Mouse (Mus musculus) heart, embryonic 13.5 days (tissue): ENCODE results near the gene Map3k12. TPM values are rescaled to one million over a fixed set of nuclear protein-coding genes. Genes with fewer than 3 reads are reported as not detected.

Experiments
- ATAC-seq: fragments of 200-750 bp; cut with Nextera tagmentation; 2 replicates; pipeline ENCODE4 v1.8.0; 2017; ENCODE audit warnings: moderate TSS enrichment; ENCODE audit not compliant: insufficient number of reproducible peaks, low FRiP score, low TSS enrichment; ENCODE audit errors: extremely low read depth
- H3K27ac ChIP-seq: fragments of 300-500 bp; sonication (generic); replicated peaks from 2 replicates; pipeline ENCODE4 v1.5.1; 2015; ENCODE audit warnings: moderate library complexity, mild to moderate bottlenecking, inconsistent platforms
- H3K27me3 ChIP-seq: fragments of 300-500 bp; sonication (generic); replicated peaks from 2 replicates; pipeline ENCODE4 v1.6.1; 2015; ENCODE audit warnings: mild to moderate bottlenecking, inconsistent platforms
- H3K36me3 ChIP-seq: fragments of 300-500 bp; sonication (generic); 2 replicates; pipeline ENCODE4 v1.6.1; 2015; ENCODE audit warnings: mild to moderate bottlenecking, inconsistent platforms
- H3K4me1 ChIP-seq: fragments of 300-500 bp; sonication (generic); 2 replicates; pipeline ENCODE4 v1.6.1; 2015; ENCODE audit warnings: inconsistent platforms
- H3K4me2 ChIP-seq: fragments of 300-500 bp; sonication (generic); 2 replicates; pipeline ENCODE4 v1.6.1; 2015; ENCODE audit warnings: inconsistent platforms, mild to moderate bottlenecking, moderate library complexity
- H3K4me3 ChIP-seq: fragments of 300-500 bp; sonication (generic); 2 replicates; pipeline ENCODE4 v1.5.1; 2015; ENCODE audit warnings: moderate library complexity, mild to moderate bottlenecking, inconsistent platforms
- H3K9ac ChIP-seq: fragments of 300-500 bp; sonication (generic); 2 replicates; pipeline ENCODE4 v1.6.1; 2015; ENCODE audit warnings: inconsistent platforms, mild to moderate bottlenecking, moderate library complexity
- H3K9me3 ChIP-seq: fragments of 300-500 bp; sonication (generic); 2 replicates; pipeline ENCODE4 v1.6.1; 2016; ENCODE audit warnings: inconsistent platforms
- WGBS: fragments of 180-500 bp; shearing (Covaris S2); methylation state at CpG from one replicate; pipeline ENCODE4 v1.1.7; 2015; ENCODE audit warnings: mixed read lengths; 5-methylcytosine and 5-hydroxymethylcytosine counted together
- polyA plus RNA-seq: library from polyadenylated mRNA; unstranded; fragments of >200 nt; fragmentation: Nextera tagmentation; extraction: Ambion mirVana; gene quantifications from 2 replicates; pipeline ENCODE4 v1.2.1, GENCODE M21; 2015

Gene Map3k12
- polyA plus RNA-seq, 1 experiment from 2014 or later: 10.8 TPM

DNA sequence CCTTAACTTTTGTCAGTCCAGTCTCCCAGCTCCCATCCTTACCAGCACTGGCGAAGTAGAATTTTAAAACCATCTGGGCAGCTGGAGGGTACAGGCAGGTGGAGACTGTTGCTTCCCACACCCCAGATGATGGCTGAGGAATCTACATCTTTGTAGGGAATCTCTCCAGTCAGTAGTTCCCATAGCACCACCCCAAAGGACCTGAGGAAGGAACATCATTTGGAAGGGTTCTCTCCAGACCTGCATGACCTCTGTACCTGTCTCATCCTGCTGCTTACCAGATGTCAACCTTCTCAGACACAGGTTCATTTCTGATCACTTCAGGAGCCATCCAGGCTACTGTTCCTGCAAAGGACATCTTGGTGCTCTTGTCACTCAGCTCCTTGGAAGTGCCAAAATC, 13.4 kb downstream of the Map3k12 start, which contains the start of gene Gm10337:
Gm10337 (plus strand) TSS at position 276 of the 400 bp plus-strand sequence.
- peaks cover 75% of the 10 kb centered on the region for H3K36me3 ChIP-seq

DNA sequence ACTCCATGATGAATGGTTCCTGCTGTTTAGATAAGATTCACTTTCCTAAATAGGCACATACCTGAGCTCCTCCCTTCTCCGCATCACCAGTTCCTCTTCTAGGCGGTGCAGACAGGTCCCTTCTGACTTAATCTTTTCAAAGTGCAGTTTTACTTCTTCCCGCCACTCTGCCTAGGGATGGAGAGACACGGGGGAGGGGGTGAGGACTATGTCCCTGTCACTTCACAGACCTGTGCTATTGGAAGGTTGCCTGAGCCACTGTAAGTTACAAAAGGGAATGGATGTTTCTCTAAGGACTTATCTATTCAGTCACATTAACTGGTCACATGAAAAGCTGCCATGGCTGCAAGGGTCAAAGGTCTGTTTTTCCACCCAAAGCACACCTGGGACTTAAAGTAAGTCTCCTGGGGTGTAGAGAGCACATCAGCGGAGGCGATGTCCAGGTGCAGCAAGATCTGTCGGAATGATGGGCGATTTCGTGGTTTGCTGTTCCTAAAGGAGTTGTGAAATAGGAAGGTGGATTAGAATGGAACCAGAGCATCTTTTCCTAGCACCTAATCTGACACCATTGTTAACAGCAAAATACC, 14.5 kb downstream of the Map3k12 start:
- Histone ChIP-seq H3K27me3 (no peaks in the 10 kb centered on the region), H3K4me2 (no peak overlapping the region), H3K4me3 (no peak overlapping the region), H3K4me1 (peaks cover 15% of the 10 kb centered on the region), H3K36me3 (peaks cover 81% of the 10 kb centered on the region), H3K9me3 (no peaks in the 10 kb centered on the region), H3K9ac (no peak overlapping the region), H3K27ac (no peak overlapping the region)
- no peak for ATAC-seq
- 70% methylated on average over 9 of the region's 9 CpGs for WGBS

More for the DNA sequence above, 13.4 kb downstream of the Map3k12 start, which contains the start of gene Gm10337:
- H3K4me1 ChIP-seq: peaks cover 15% of the 10 kb centered on the region
- H3K4me3 ChIP-seq: no peak within 1 kb of the TSS
- no peaks in the 10 kb centered on the region for H3K27me3 ChIP-seq
- H3K9ac ChIP-seq: no peak within 1 kb of the TSS
- no peak within 1 kb of the TSS for H3K4me2 ChIP-seq
- ATAC-seq: no peak
- WGBS: 86% methylated on average over 1 of the region's 1 CpGs
- H3K9me3 ChIP-seq: no peaks in the 10 kb centered on the region
- no peak within 1 kb of the TSS for H3K27ac ChIP-seq

DNA sequence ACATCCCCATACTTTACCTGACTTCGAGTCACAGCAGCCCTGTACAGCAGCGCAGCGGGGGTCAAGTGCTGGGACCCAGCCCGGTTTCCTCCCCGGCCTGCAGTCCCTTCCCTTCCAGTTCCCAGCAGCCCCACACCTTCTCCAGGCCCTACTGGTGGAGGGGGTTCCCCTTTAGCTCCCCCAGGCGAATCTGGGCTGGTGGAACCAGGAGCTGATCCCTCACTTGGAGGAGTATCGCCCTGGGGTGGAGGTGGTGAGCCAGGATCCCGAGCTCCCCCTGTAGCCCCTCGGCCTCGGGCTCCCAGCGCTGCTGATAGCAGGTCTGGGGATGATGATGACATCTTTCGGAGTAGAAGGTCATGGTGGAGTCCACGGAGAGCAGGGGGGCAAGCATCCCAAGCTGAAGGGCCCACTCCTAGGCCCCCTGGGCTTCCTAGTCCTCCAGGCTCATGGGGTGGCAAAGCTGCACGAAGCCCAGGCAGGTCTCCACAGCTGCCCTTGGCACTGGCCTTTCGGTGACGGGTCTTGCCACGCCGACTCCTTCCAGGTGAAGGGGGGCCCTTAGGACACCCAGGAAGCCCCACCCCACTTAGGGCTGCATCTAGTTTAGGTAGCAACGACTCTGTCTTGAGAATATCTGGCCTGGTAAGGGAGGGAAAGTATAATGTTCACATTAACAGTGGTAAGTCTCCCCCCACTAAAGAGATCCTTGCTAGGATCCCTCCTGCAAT, 15.6 kb downstream of the Map3k12 start:
- peaks cover 14% of the 10 kb centered on the region for H3K4me1 ChIP-seq
- no peak for ATAC-seq
- no peaks in the 10 kb centered on the region for H3K27me3 ChIP-seq
- H3K4me2 ChIP-seq: no peak overlapping the region
- no peak overlapping the region for H3K4me3 ChIP-seq
- H3K9ac ChIP-seq: no peak overlapping the region
- 83% methylated on average over 19 of the region's 19 CpGs for whole genome bisulfite sequencing
- no peak overlapping the region for H3K27ac ChIP-seq
- no peaks in the 10 kb centered on the region for H3K9me3 ChIP-seq
- H3K36me3 ChIP-seq: peaks cover 90% of the 10 kb centered on the region

DNA sequence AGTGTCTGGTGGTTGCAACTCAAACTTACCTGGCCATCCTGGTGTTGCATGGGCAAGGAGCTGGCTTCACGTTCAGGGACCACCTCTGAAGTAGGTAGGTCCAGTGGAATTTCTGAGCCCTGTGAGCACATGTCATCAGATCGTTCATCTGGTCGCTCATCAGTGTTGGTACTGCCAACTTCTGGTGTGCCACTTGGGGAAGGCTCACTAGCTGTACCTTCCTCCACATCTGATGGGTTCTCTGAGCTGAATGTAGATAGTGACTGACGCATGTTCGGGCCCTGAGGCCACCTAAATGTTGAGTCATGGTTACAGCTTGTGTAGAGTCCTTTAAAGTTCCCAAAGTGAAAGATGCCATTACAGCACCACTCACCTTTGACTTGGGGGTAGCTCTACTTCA, 16.4 kb downstream of the Map3k12 start:
- Histone ChIP-seq H3K27me3 (no peaks in the 10 kb centered on the region), H3K36me3 (peaks cover 98% of the 10 kb centered on the region), H3K4me1 (peaks cover 7% of the 10 kb centered on the region), H3K27ac (no peak overlapping the region), H3K4me2 (no peak overlapping the region), H3K9me3 (no peaks in the 10 kb centered on the region), H3K9ac (no peak overlapping the region), H3K4me3 (no peak overlapping the region)
- 84% methylated on average over 5 of the region's 5 CpGs for WGBS
- no peak for ATAC-seq

DNA sequence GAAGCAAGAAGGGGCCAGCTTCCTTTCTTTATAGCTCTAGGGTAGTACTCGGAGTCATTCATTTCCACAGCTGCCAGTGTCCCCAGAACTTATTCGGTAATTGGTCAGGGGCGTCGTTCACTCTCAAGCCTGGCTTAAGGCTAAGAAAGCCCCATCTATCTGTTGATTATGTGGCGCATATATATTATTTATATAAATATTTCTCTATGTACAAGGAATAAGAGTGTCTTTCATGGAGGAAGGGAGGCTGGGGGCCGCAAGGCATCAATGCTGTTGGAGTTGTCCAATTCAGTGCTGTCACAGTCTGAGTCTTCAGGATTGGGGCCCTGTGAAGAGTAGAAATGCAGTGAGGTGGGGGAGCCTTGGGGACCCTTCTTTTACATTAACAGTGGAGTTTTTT, 17.0 kb downstream of the Map3k12 start:
- no peak for ATAC-seq

DNA sequence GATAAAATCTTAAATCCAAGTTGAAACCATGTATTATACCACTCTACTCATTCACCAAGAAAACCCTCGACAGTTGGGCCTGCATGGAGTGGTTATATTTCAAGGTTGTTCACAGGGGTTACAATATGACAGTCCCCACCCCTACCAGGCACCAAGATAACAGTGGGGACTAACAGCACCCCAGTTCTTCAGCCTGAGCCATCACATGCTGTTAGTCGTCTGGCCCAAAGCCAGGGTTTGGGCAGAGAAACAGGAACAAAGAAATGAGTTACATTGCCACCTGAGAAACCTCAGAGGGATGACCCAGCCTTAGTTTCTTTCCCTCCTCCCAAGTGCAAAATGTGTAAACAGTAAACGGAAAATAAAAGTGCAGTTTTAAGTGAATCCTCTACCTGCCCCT, 17.5 kb downstream of the Map3k12 start:
- no peak for ATAC-seq
- Histone ChIP-seq H3K9me3 (no peaks in the 10 kb centered on the region), H3K4me3 (no peak overlapping the region), H3K4me1 (no peaks in the 10 kb centered on the region), H3K36me3 (peaks cover 99% of the 10 kb centered on the region), H3K27ac (no peak overlapping the region), H3K9ac (no peak overlapping the region), H3K27me3 (no peaks in the 10 kb centered on the region), H3K4me2 (no peak overlapping the region)
- 67% methylated on average over 3 of the region's 3 CpGs for WGBS

More for the DNA sequence above, 17.0 kb downstream of the Map3k12 start:
- Histone ChIP-seq H3K36me3 (peaks cover 99% of the 10 kb centered on the region), H3K27me3 (no peaks in the 10 kb centered on the region), H3K4me1 (peaks cover under 1% of the 10 kb centered on the region; the same call in 1 of the 2 replicates), H3K4me2 (no peak overlapping the region), H3K9me3 (no peaks in the 10 kb centered on the region), H3K4me3 (no peak overlapping the region), H3K27ac (no peak overlapping the region), H3K9ac (no peak overlapping the region)
- 91% methylated on average over 6 of the region's 6 CpGs for WGBS

DNA sequence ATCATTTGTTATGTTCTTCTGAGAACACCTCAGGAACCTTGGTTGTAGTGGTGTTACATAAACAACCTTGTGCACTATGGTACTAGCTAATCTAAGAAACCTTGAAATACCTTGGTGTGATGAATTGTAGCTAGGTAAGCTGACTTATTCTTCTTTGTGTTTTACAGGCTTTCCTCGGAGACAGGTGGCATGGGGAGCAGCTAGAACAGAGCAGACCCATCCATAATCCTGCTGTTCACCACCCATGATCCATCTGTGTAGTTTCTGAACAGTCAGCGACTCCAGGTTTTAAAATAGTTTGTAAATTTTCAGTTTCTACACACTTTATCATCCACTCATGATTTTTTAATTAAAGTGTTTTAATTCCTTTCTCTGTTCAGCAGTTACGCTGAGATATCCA, 18.5 kb downstream of the Map3k12 start:
- no peaks in the 10 kb centered on the region for H3K4me1 ChIP-seq
- 88% methylated on average over 3 of the region's 3 CpGs for WGBS
- H3K36me3 ChIP-seq: peaks cover 99% of the 10 kb centered on the region
- no peak overlapping the region for H3K9ac ChIP-seq
- no peak overlapping the region for H3K27ac ChIP-seq
- ATAC-seq: no peak
- no peak overlapping the region for H3K4me3 ChIP-seq
- H3K9me3 ChIP-seq: no peaks in the 10 kb centered on the region
- H3K4me2 ChIP-seq: no peak overlapping the region
- no peaks in the 10 kb centered on the region for H3K27me3 ChIP-seq

DNA sequence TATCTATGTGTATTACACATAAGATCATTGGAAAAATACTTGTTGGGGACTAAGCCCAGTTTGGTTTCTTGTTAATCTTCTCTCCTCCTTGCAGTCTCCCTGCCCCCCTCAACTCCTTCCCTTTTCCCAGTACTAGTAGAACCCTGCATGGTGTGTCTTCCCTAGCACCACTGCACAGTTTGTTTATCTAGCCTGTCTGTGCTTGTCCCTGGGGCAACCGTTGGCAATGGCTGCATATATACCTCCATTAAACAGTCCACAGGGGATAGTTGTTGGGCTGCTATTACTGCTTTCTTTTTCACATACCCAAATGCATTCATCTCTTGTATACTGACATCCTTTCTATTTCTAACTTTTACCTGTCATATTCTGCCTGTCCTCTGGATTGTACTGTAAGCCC, 29.2 kb downstream of the Map3k12 start:
- no peak overlapping the region for H3K9ac ChIP-seq
- 76% methylated on average over 1 of the region's 1 CpGs for WGBS

DNA sequence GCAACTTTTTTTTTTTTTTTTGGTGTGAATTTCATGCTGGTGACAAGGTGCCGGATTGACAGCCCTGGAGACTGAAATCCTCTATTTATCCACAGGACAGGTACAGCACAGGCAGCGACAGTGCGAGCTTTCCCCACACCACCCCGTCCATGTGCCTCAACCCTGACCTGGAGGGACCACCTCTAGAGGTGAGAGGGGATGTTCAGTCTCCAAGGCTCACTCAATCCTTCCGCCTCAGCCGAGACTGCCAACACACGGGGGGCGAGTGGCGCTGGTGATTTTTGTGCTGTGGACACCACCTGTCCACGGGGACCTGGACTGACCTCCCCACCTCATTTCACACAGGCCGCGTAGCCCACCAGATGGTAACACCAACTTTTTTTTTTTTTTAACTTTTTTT, 31.0 kb downstream of the Map3k12 start:
- Histone ChIP-seq H3K9ac (no peak overlapping the region), H3K9me3 (no peaks in the 10 kb centered on the region), H3K4me2 (no peak overlapping the region), H3K4me1 (peaks cover 33% of the 10 kb centered on the region), H3K4me3 (no peak overlapping the region), H3K36me3 (peaks cover 94% of the 10 kb centered on the region), H3K27me3 (no peaks in the 10 kb centered on the region), H3K27ac (no peak overlapping the region)
- WGBS: 85% methylated on average over 12 of the region's 12 CpGs
- ATAC-seq: no peak

More for the DNA sequence above, 29.2 kb downstream of the Map3k12 start:
- H3K36me3 ChIP-seq: peaks cover 91% of the 10 kb centered on the region
- H3K4me2 ChIP-seq: no peak overlapping the region
- no peak overlapping the region for H3K27ac ChIP-seq
- H3K4me3 ChIP-seq: no peak overlapping the region
- H3K9me3 ChIP-seq: no peaks in the 10 kb centered on the region
- H3K4me1 ChIP-seq: peaks cover 19% of the 10 kb centered on the region
- no peak for ATAC-seq
- H3K27me3 ChIP-seq: no peaks in the 10 kb centered on the region

DNA sequence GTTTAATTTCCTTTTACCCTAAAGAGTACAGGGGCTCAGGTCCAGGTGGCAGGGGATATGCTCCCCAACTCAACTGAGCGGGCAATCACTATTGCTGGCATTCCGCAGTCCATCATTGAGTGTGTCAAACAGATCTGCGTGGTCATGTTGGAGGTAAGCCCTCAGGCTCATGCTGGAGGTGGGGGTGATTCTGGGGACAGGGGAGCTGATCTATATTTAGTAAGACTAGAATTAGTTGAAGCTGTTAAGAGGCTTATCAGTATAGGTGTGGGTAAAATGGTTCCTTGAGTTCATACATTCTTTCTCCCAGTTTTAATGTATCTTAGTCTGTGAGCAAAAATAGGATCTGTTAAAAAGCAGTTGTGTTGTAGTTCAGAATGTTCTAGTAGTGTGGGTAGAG, 33.7 kb downstream of the Map3k12 start:
- no peaks in the 10 kb centered on the region for H3K27me3 ChIP-seq
- no peaks in the 10 kb centered on the region for H3K9me3 ChIP-seq
- H3K9ac ChIP-seq: no peak overlapping the region
- peaks cover 92% of the 10 kb centered on the region for H3K36me3 ChIP-seq
- WGBS: 44% methylated on average over 3 of the region's 3 CpGs
- ATAC-seq: no peak
- peak overlapping the region; percentile 65 for H3K27ac ChIP-seq
- peak overlapping the region; percentile 32 for H3K4me2 ChIP-seq
- peaks cover 33% of the 10 kb centered on the region for H3K4me1 ChIP-seq
- no peak overlapping the region for H3K4me3 ChIP-seq

DNA sequence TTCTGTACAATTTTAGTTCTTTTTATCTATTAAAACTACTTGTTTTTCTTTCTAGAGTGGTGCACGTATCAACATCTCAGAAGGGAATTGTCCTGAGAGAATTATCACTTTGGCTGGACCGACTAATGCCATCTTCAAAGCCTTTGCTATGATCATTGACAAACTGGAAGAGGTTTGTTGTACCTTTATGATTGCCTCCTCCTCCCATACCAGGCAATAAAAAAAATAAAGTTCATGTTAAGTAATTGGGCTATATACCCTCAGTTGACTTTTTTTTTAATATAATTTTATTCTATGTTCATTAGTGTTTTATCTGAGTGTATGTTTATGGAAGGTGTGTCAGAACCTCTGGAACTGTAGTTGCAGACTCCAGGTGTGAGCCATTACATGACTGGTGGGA, 42.3 kb downstream of the Map3k12 start:
- H3K9ac ChIP-seq: no peak overlapping the region
- no peak overlapping the region for H3K4me2 ChIP-seq
- no peak for ATAC-seq
- WGBS: 81% methylated on average over 2 of the region's 2 CpGs
- H3K4me3 ChIP-seq: no peak overlapping the region
- H3K27ac ChIP-seq: no peak overlapping the region
- H3K27me3 ChIP-seq: no peaks in the 10 kb centered on the region
- no peaks in the 10 kb centered on the region for H3K9me3 ChIP-seq
- peaks cover 19% of the 10 kb centered on the region for H3K4me1 ChIP-seq
- H3K36me3 ChIP-seq: peaks cover 64% of the 10 kb centered on the region

DNA sequence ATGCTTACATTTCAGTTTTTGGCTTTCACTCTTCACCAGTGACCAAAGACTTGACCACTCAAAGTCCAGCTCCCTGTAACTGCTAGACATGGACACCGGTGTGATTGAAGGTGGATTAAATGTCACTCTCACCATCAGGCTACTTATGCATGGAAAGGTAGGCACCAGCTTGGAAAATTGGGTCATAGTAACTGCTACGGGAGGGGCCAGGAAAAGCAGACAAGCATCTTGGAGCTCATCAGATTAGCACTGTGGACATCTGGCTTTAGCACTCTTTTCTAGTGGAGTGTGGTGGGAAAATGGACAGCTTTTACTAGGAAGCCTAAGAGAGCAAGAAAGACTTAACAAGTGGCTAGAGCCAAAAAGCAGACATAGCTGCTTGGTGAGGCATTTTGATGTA, 43.6 kb downstream of the Map3k12 start:
- Histone ChIP-seq H3K4me1 (peaks cover 19% of the 10 kb centered on the region), H3K27ac (no peak overlapping the region), H3K4me3 (peak overlapping the region; percentile 93; the same call in 1 of the 2 replicates), H3K27me3 (no peaks in the 10 kb centered on the region), H3K36me3 (peaks cover 61% of the 10 kb centered on the region), H3K9ac (no peak overlapping the region; the same call in none of the 2 replicates), H3K9me3 (no peaks in the 10 kb centered on the region), H3K4me2 (peak overlapping the region; percentile 79)
- ATAC-seq: no peak
- WGBS: 62% methylated on average over 2 of the region's 2 CpGs
